Mouse (Mus musculus) G1E-ER4 (cell line): ENCODE results near the gene Smurf2. TPM values are rescaled to one million over a fixed set of nuclear protein-coding genes. Genes with fewer than 3 reads are reported as not detected.

Source experiments
- GATA1 ChIP-seq: IDR thresholded peaks from one replicate; pipeline ENCODE4 v1.8.0; 2012; ENCODE audit warnings: low read length, inconsistent platforms
- polyA plus RNA-seq: library from polyadenylated mRNA; stranded (reverse); fragments of >175 nt; gene quantifications from 2 replicates; pipeline ENCODE4 v1.2.3, GENCODE M21; 2012

Smurf2 gene
- 2.4 and 2.8 TPM in 2 replicates for polyA plus RNA-seq

GRCm38 (mm10) chr11:106920551-106921379 is at the start of gene Smurf2:
TSS of gene Smurf2 (minus strand) at chr11:106920715.
- no peak for TF ChIP-seq GATA1

- TF ChIP-seq GATA1 = no peak
Measured at GRCm38 (mm10) chr11:106969798-106970197, 49.3 kb upstream of the Smurf2 start.

- no peak for TF ChIP-seq GATA1
Measured at GRCm38 (mm10) chr11:106967630-106968029, 47.1 kb upstream of the Smurf2 start.

- no peak for TF ChIP-seq GATA1
Measured at GRCm38 (mm10) chr11:106965881-106966280, 45.4 kb upstream of the Smurf2 start.

GRCm38 (mm10) chr11:106962310-106962709 is 41.8 kb upstream of the Smurf2 start:
- TF ChIP-seq GATA1 = no peak

- TF ChIP-seq GATA1 = no peak
Measured at GRCm38 (mm10) chr11:106961471-106962081, 41.1 kb upstream of the Smurf2 start.

- no peak for TF ChIP-seq GATA1
Measured at GRCm38 (mm10) chr11:106959121-106959520, 38.6 kb upstream of the Smurf2 start.

- TF ChIP-seq GATA1 = no peak
Measured at GRCm38 (mm10) chr11:106958407-106959071, 38.0 kb upstream of the Smurf2 start.

GRCm38 (mm10) chr11:106957271-106957980 is 36.9 kb upstream of the Smurf2 start:
- TF ChIP-seq GATA1 = no peak

GRCm38 (mm10) chr11:106954566-106954965 is 34.1 kb upstream of the Smurf2 start:
- TF ChIP-seq GATA1 = no peak

- TF ChIP-seq GATA1 = no peak
Measured at GRCm38 (mm10) chr11:106954116-106954515, 33.6 kb upstream of the Smurf2 start.

- TF ChIP-seq GATA1 = no peak
Measured at GRCm38 (mm10) chr11:106937306-106937705, 16.8 kb upstream of the Smurf2 start.

GRCm38 (mm10) chr11:106930366-106930765 is 9.9 kb upstream of the Smurf2 start:
- TF ChIP-seq GATA1 = no peak

GRCm38 (mm10) chr11:106928935-106929334 is 8.4 kb upstream of the Smurf2 start:
- TF ChIP-seq GATA1 = no peak

- TF ChIP-seq GATA1 = no peak
Measured at GRCm38 (mm10) chr11:106927950-106928349, 7.4 kb upstream of the Smurf2 start.

- no peak for TF ChIP-seq GATA1
Measured at GRCm38 (mm10) chr11:106927226-106927625, 6.7 kb upstream of the Smurf2 start.

GRCm38 (mm10) chr11:106926732-106927131 is 6.2 kb upstream of the Smurf2 start:
- no peak for TF ChIP-seq GATA1
